7 mouse cellular contexts compared by ENCODE assay signal in genomic region chr2:144245464-144245863, GRCm38 (mm10). TPM values are rescaled to one million over a fixed set of nuclear protein-coding genes. Genes with fewer than 3 reads are reported as not detected.
DNase-seq lines count a peak whose midpoint lies in the region; ATAC-seq lines count a peak whose summit lies in the region.

No protein-coding gene starts in this region.

- ATAC-seq in limb, embryonic 13.5 days (ENCODE audit: low FRiP score, low read depth): peak; percentile 60

- H3K27me3 ChIP-seq in embryonic facial prominence, embryonic 10.5 days (replicated peaks; ENCODE audit: low read depth, poor library complexity, severe bottlenecking): no peaks in the 10 kb centered on the region
- H3K27me3 ChIP-seq in limb, embryonic 13.5 days: no peaks in the 10 kb centered on the region

- intact Hi-C loops in left cerebral cortex, postnatal 10 days (cut with DNase I): no loop called here
- intact Hi-C loops in left cerebral cortex, postnatal 4 days (cut with DNase I): no loop called here

- no peak overlapping the region for H3K4me3 ChIP-seq in embryonic facial prominence, embryonic 10.5 days
- H3K4me3 ChIP-seq in limb, embryonic 13.5 days: no peak overlapping the region

- WGBS in embryonic facial prominence, embryonic 10.5 days: 69% methylated on average over 7 of the region's 7 CpGs
- WGBS in limb, embryonic 13.5 days: 19% methylated on average over 7 of the region's 7 CpGs

- peak; percentile 27 to 34 for DNase-seq in left cerebral cortex, postnatal 10 days (ENCODE audit: extremely low spot score in 1 of 2, low spot score in 2 of 2)
- no peak for DNase-seq in left cerebral cortex, postnatal 4 days
- no peak for DNase-seq in embryonic facial prominence, embryonic 10.5 days (ENCODE audit: low spot score)
- peak; percentile 53 to 69 for DNase-seq in natural killer cell, adult 2 months (ENCODE audit: low spot score in 2 of 2)
- no peak for DNase-seq in cerebellum, postnatal 36 days
- DNase-seq in ovary, adult 18-20 months (ENCODE audit: low spot score): no peak

- 0 out of 2 replicates have a peak overlapping the region, but pooled peaks have one; percentile 21 for H3K27ac ChIP-seq in embryonic facial prominence, embryonic 10.5 days (replicated peaks)
- peak overlapping the region; percentile 58; the same call in 1 of the 2 replicates for H3K27ac ChIP-seq in limb, embryonic 13.5 days

- H3K9me3 ChIP-seq in embryonic facial prominence, embryonic 10.5 days: no peaks in the 10 kb centered on the region
- no peaks in the 10 kb centered on the region for H3K9me3 ChIP-seq in limb, embryonic 13.5 days

- H3K36me3 ChIP-seq in embryonic facial prominence, embryonic 10.5 days (replicated peaks): peaks cover 19% of the 10 kb centered on the region
- H3K36me3 ChIP-seq in limb, embryonic 13.5 days: peaks cover 19% of the 10 kb centered on the region

- peaks cover 36% of the 10 kb centered on the region for H3K4me1 ChIP-seq in embryonic facial prominence, embryonic 10.5 days
- peaks cover 44% of the 10 kb centered on the region for H3K4me1 ChIP-seq in limb, embryonic 13.5 days

- H3K4me2 ChIP-seq in limb, embryonic 13.5 days (replicated peaks): peak overlapping the region; percentile 19; the same call in 1 of the 2 replicates

- H3K9ac ChIP-seq in limb, embryonic 13.5 days: no peak overlapping the region

RNA-seq across cellular contexts. Expression of gene Mgme1, which starts 25.0 kb away (rescaled TPM):
- total RNA-seq in left cerebral cortex, postnatal 10 days (2021): 1 to 10 TPM; 2.9 to 3.8 TPM
- total RNA-seq in left cerebral cortex, postnatal 4 days (2021): 1 to 10 TPM; 3.9 to 4.8 TPM
- 23.2 and 25.1 TPM in 2 replicates for polyA plus RNA-seq in embryonic facial prominence, embryonic 10.5 days (2016; fragmentation: Nextera tagmentation; extraction: Ambion mirVana)
- 19.7 and 22.6 TPM in 2 replicates for polyA plus RNA-seq in limb, embryonic 13.5 days (2015; fragmentation: Nextera tagmentation; extraction: Ambion mirVana)

RNA-seq across cellular contexts. Expression of gene Snx5, which starts 25.2 kb away (rescaled TPM):
- 10 to 100 TPM; 63.2 to 63.9 TPM for total RNA-seq in left cerebral cortex, postnatal 10 days (2021)
- total RNA-seq in left cerebral cortex, postnatal 4 days (2021): 10 to 100 TPM; 60.5 to 65.0 TPM
- polyA plus RNA-seq in embryonic facial prominence, embryonic 10.5 days (2016; fragmentation: Nextera tagmentation; extraction: Ambion mirVana): 128 and 138 TPM in 2 replicates
- 130 and 133 TPM in 2 replicates for polyA plus RNA-seq in limb, embryonic 13.5 days (2015; fragmentation: Nextera tagmentation; extraction: Ambion mirVana)

Comparison
In these comparisons a context has a peak if more than half of its experiments do, and no peak if none do; other contexts are left out.
1. DNase-seq: peak in left cerebral cortex, postnatal 10 days (2 of 2) and natural killer cell, adult 2 months (2 of 2); none in left cerebral cortex, postnatal 4 days (single experiment), embryonic facial prominence, embryonic 10.5 days (single experiment), cerebellum, postnatal 36 days (0 of 2) and ovary, adult 18-20 months (single experiment).